Mouse (Mus musculus): Measurements from ENCODE around the gene Ubr1.
A peak's percentile ranks its signal among the peaks of the same experiment; 100 is the strongest.

Gene Ubr1

DNA sequence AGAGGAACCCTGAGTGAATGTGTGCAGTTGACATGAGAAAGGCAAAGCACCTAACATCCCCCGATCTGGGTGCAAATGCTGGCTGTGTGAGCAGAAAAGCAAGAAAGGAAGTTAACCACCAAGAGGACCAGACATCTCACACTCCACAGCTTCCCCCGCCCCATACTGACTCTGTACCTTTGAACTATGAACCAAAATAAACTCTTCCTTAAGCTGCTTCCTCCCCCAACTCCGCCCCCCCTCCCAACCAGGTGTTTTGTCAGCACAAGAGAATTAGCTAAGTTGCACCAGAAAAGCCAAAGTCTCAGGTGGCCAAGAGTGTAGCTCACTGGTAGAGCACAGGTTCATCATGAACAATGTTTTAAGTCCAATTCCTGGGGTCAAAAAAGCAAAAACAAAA lies 117.4 kb downstream of the Ubr1 start:
- DNase-seq (ENCODE audit: extremely low spot score), result no peak

DNA sequence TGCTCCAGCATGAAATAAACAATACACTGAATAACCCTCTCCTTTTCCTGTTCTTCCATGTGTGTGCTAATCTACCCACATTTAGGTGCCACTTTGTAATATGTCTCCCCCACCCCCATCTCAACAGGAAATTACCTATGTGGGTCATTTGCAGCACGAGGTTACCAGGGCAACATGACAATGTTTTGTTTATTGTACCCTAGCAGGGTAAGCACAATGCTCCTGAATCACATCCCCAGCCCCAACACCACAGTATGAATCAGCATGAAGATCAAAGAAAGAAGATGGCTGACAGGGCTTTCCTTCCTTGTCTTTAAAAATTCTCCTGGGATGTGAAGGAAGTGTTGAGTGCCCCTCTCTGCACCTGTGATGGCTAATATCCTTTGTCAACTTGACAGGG lies 117.9 kb downstream of the Ubr1 start:
- DNase-seq (ENCODE audit: extremely low spot score), result no peak

DNA sequence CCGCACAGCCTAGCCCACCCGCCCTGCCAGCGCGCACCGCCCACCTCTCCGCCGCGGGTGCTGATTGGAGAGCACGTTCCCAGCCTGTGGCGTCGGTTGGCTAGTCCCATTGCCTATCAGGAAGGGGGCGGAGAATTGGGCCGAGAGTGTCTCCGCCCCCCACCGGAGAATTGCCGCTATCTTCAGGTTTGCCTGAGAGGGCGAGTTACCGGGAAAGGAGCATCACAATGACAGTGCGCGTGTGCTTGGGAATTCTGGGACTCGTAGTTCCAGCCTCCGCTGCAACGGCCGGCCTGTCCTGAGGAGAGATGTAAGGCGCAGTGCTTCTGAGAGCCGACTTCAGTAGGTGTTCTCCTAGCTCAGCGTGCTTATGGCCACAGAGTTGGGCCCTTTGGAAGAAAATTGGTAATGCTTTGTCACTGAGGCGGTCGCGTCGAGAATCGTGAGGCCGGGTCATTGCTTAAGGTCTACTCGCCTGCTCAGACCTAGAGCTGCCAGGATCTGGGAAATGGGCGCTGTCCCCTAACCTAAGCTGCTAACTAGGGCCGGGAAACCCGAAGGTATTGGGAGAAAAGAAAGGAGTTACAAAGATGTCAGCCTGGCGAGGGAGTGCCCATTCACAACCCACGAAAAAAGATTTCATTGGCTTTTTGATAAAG lies 120.0 kb downstream of the Ubr1 start, which contains the start of gene Ttbk2:
Gene Ttbk2, minus strand, starts transcription at position 181 of the 659 bp plus-strand sequence.
- peak; percentile 99 for DNase-seq (ENCODE audit: extremely low spot score)

DNA sequence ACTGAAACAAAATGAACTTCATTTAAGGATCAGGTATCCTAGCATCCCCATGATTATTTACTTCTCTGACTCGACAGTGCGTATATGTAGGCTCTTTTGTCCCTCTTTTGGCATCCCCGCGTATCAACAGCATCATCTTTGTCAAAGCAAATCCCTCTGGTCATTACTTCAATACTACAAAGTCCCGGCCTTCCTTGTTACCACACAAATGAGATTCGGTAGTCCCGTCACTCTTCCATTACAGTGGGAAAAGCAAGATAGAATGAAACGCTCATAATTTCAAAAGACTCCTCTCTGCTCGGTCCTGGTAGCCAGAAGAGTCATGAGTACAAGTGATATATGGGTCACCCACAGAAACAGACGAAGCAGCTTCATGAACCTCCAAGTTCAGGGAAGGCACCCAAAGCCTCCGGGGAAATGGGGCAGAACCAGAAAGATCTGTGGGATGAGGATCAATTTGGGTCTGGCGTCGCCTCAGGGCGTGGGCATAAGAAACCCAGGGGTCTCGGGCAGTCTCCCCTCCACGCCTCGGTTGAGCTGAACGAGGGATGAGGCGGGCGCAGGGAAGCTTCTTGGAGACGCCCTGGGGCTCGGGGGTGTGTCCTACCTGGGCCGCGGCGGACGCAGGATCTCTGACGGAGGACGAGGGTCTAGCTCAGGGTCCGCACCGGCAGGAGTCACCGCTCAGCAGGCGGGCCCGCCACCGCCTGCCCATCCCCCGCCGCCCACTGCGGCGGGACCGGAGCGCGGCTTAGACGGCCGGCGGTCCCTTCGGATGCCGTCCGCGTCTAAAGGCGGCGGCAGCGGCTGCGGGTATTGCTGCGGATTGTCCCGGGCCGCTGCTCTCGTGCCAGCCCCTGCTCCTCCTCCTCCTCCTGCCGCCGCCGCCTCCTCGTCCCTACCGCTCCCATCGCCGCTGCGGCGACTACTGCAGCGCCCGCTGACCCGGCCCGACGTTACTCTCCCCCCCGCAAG lies 120.8 kb downstream of the Ubr1 start, which contains the start of gene Cdan1:
Gene Cdan1, minus strand, starts transcription at position 680 of the 975 bp plus-strand sequence.
- peak; percentile 58 for DNase-seq (ENCODE audit: extremely low spot score)

DNA sequence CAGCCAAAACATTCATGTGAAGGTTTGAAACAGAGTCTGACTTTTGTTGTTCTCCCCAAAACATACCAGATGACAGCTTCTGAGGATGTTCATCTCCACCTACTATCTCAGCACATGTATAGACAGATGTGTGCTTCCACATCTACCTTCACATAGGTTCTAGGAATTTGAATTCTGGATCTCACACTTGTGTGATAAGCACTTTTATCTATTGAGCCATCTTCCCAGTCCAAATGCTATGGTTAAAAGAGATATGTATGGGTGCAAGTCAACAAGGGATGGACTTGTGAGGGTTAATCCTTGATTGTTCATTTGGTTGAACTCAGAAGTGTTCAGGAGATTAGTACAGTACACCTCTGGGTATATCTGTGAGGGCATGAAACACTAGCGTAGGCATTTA lies 125.2 kb downstream of the Ubr1 start:
- DNase-seq (ENCODE audit: extremely low spot score), result no peak

DNA sequence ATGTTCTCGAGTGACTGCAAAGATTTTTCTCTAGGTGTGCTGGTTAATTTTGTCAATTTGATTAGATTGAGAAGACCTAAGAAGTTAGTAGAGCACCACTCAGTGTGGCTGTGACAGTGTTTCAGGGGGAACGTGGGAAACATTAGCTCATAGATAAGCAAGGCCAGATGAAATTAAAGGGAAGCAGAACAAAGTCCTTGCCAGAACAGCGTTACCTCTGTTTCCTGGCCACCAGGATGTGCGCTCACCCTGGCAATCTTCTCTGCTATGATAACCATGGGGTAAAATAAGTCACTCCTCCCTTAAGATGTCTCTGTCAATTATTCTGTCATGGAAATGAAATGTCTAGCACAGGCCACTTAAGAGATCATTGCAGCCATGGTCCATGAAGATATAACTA lies 126.5 kb downstream of the Ubr1 start:
- no peak for DNase-seq (ENCODE audit: extremely low spot score)

DNA sequence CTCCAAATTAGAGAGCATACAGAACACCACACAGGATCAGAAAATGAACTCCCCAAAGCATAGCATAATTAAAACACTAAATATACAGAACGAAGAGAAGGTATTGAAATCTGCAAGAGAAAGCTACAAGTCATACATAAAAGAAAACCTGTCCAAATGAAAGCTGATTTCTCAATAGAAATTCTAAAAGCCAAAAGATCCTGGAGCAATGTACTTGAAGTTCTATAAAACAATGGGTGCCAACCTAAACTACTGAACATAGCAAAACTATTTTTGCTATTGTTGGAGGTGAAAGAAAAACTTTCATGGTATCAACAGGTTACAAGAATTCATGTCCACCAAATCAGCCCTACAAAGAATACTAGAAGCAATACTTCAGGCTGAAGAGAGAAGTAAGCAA lies 129.3 kb downstream of the Ubr1 start:
- DNase-seq (ENCODE audit: extremely low spot score), result no peak

DNA sequence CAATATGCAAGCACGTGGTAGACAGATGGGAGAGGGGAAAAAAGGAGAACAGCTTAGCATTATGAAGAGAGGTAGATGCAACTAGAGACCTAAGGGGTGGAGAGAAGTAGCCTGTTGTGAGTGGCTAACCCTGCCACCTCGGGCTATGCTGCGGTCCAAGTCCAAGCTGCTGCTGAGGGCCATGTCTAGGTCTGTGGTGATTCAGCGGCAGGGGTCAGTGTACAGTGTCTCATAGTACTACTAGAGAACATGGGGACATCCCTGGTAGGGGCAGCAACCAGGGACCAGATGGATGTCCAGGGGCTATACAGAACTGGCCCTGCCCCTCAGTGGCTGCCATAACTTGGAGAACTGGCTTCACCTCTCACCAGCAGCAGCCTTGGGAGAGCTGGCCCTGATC lies 135.3 kb downstream of the Ubr1 start:
- DNase-seq (ENCODE audit: extremely low spot score), result no peak

DNA sequence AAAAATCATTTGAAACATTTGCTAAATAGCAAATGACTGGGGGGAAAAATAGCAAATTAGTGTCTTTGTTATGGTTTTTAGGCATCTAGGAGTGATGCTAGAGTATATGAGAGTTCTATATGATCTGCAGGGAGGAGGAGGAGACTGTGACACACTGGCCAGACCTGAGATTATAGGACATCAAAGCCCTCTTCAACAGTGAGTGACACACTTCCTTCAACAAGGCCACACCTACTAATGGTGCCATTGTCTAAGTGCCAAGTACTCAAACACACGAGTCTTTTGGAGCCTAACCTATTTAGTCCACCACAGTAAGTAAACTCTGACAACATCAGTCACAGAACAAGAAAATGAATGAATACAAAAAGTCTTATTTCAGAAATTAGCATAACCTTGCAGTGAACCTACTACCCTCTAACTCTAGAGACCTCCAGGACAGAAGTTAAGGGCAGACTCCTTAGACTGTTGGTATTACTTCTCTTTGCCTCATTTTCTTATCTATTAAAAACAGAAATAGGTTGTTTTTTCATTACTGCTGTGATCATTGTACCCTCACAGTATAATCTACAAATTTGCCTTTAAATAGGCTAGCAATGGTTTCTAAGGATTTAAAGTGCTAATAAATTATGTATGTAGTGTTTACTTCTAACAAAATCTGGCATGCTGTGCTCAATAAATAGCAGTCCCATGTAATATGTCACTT lies 143.4 kb downstream of the Ubr1 start:
- no peak for DNase-seq (ENCODE audit: extremely low spot score)

Data from embryo, embryonic 9.5 days (tissue).